Mouse (Mus musculus) right cerebral cortex, adult 18-20 months (tissue): ENCODE measurements around the gene Ccdc154.

Experiments
- DNase-seq: peaks from one replicate; pipeline ENCODE4 v3.0.0; 2022; ENCODE audit warnings: mixed read lengths

Gene Ccdc154

DNA sequence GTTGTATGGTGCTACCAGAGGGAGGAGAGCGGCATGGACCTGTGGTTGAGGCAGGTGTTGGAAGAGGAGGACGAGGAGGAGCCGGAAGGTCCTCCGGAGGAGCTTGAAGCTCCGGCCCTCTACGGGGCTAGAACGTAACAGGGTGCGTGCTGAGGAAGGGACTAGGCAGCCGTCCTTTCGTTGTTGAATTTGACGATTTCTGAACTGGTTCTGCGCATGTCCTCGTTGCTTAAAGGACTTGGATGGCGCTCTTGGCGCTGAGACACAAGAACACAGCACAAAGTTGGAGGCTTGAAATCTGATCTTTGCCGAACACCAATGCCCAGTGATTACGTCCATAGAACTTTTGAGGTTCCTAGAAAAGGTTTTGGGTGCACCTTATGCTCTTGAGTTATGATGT, 22.7 kb downstream of the Ccdc154 start:
- DNase-seq: no peak

DNA sequence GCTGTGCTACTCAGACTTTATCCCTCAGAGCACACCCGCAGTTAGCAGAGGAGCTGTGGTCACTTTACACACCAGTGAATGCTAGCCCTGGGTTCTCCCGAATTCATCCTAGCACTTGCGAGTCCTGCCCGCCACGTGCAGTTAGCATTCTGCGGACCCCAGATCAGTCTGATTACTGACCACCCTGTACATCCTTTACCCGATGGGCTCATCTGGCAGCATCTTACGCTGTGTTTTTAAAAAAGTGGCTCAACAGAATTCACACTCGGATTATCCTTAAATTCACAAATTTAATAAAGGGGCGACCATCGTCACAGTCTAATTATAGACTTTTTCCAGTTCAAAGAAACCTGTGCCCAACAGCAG, 25.5 kb downstream of the Ccdc154 start:
- DNase-seq: no peak

DNA sequence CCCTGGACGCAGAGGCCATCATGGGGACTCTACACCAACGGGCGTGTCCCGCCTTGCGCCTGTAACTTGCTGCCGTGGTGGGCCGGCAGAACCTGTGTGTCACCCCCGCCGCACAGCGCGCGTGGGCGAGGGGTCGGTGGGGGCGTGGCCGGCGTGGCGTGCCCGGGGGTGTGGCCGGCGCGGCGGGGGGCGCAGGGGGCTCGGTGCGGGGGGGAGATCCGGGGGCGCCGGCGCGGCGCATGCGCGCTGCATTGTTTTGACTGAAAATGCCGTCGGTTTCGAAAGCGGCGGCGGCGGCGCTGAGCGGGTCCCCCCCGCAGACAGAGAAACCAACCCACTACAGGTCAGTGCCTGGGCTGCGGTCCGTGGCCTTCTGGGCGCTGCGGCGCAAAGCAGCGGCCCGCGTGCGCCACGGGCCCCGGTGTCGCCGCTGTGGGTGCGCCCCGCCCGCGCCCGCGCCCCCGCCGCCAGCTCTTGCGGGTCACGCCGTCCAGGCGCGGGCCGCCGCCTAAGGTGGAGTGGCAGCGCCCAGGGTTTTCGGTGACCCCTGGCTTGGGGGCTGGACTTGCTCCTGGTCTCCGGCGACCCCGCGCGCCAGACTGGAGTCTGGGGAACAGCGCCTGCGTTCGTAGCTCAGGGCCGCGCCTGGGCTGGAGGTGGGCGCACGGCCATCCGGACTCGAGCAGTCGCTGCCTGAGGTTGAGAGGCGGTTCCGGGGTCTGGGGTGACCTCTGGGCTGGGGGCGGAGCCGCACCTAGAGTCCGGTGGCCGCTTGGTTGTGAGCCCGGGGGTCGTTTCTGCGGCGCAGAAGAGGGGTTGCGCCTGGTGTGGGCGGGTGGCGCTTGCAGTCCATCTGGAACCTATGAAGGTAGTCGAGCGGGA, 26.1 kb downstream of the Ccdc154 start, which contains the start of gene Unkl:
TSS of gene Unkl (plus strand) at position 248 of the 882 bp plus-strand sequence.
- DNase-seq: peak; percentile 67

DNA sequence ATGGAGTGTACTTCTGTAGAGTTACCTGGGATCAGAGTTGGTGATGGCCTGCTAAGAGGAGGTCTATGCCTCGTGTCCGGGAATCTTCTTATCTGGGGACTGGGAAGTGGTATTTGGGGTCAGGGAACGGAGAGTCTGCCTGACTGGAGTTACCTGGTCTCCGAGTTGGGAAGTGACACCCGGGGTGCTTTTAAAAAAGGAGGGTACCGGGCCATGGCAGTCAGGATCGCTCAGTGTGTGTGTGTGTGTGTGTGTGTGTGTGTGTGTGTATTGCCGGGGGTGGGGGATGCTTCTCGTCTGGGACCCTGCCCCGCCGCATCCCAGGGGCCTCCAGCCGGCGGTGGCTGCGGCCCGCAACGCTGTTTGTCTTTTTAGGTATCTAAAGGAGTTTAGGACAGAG, 26.8 kb downstream of the Ccdc154 start:
- no peak for DNase-seq

DNA sequence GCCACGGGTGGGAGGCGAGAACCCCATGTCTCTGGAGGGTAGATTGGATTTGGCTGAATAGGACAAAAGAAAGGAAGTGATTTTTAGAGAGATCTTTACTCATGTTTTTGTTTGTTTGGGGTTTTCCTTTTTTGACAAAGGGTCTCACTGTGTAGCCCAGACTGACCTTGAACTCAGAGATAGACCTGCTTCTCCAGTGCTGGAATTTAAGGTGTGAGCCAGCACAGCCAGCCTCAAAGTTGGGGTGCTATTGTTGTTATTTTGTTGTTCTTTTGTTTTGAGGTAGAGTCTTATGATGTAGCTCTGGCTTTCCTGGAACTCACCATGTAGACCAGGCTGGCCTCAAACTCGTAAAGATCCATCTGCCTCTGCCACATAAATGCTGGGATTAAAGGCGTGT, 40.1 kb downstream of the Ccdc154 start:
- DNase-seq: no peak

DNA sequence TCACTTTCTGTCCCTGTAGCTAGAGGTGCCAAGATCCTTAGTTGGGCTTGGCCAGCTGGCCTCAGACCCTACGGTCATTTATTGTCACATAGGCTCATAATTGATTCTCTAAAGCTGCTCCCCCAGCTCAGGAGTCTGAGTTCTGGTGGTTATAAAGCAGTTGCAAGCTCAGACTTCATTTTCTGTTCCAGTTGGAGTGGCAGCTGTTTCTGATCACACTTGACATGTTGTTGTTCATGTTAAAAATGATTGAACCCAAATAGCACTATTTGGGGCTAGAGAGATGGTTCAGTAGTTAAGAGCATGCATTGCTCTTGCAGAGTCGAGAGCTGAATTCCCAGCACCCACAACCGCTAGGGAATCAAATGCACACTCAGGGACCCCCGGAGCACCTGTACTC, 47.7 kb downstream of the Ccdc154 start:
- DNase-seq: no peak

DNA sequence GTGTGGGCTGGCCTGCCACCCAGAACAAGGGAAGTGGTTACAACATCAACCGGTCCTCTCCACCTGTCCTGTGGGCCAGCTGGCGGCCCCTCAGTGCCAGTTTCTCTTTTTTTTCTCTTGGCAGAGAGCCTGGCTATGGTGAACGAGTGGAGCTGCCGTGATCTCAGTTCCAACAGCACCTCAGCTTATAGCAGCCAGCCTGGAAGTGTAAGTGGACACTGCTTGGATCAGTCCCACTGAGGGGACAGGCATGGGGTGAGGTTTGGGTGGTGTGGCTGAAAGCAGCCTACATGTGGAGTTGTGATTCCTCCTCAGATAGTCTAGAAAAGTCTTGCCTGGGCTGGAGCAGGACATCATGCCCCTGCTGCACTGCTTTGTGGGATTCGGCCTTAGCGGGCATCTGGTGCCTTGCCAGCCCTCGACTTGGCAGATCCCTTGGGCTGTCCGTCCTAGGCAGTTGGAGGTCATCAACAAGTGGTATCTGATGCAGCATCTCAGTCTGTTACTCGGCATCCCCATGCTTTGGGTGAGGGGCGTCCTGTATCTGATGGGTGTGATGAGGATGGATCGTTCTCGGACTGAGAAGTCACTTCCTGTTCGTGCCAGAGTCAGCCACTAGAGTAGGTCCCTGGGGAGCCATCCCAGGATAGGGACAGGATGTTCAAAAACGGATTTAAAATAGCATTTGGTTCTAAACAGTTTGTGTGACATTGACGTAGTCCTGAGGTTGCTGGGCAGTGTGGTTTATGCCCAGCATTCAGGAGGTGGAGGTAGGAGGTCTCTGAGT, 48.6 kb downstream of the Ccdc154 start:
- DNase-seq: no peak

DNA sequence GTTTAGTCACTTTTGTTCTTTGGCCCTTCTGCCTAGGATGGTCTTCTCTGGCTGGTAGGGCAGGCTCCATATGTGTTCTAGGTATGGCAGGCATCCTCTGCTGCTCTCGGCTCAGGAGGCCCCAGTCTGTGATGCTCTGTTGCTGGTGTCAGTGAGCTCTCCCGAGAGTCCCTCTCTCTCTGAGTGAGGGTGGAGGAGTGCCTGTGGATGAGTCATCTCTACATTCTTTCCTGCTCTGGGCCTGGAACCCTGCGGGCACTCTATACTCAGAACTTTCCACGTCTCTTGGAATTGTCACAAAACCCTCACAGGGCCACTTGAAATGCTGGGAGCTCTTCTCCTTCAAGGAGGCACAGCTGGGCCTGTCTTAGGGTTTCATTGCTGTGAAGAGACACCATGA, 49.4 kb downstream of the Ccdc154 start:
- peak; percentile 42 for DNase-seq

DNA sequence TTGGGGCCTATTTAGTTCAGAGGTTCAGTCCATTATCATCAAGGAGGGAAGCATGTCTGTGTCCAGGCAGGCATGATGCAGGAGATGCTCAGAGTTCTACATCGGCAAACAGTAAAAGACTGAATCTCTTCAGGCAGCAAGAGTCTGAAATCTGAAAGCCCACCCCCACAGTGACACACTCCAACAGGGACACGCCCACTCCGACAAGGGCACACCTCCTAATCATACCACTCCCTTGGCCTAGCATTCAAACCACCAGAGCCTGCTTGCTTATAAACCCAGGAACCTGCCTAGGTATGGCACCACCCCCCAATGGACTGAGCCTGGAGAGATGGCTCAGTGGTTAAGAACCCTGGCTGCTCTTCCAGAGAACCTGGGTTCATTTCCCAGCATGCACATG, 53.2 kb downstream of the Ccdc154 start:
- DNase-seq: no peak

DNA sequence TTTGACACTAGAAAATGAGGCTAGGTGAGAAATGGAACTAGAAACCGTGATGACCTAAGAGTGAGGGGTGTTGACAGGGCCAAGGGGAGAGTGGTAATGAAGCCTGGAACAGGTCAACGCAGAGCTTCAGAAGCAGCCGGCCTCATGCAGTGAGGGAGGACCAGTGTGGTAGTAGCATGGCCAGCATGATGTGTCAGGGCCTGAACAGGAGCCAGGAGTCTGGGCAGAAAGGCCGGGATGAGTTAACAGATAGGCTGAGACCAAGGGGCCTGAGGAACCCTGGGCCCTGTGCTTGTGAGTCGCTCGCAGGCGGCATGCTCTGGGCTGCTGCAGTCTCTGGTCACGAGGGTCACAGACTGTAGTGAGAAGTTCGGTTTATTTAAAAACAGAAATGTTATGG, 56.7 kb downstream of the Ccdc154 start:
- DNase-seq: no peak

DNA sequence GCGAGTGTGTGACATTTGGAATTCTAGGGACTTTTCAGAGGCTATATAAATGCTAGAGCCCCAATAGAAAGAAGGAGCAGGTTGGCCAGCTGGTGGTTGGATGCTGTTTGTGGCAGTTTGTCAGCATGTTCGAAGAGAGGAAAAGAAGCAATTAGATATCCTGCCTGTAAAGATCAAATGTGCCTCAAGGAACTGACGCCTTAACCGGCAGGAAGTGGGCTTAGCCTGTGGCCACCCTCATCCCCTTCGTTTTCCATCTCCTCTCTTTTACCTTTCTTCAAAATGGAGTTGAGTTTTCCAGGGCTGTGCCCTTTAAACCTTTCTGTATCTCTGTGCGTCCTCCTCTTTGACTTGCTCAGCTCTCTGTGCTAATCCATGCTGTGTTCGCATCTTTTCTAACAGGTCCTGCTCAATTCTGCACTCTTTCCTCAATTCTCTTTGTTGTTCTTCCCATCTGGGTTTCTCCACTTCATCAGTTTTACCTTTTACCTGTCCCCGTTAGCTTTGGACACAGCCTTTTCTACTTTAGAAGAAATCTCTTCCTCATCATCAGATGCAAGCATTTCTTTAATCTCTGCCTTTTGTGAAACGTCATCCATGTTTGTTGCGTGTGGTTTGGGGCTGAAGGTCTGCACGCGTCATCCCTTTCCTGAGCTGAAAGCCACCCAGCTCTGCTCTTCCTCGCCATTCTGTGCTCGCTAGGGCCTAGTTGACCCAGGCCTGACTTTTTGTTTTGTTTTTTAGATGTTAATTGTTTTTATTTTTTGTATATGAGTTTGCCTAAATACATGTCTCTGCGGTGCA, 57.4 kb downstream of the Ccdc154 start:
- DNase-seq: no peak

DNA sequence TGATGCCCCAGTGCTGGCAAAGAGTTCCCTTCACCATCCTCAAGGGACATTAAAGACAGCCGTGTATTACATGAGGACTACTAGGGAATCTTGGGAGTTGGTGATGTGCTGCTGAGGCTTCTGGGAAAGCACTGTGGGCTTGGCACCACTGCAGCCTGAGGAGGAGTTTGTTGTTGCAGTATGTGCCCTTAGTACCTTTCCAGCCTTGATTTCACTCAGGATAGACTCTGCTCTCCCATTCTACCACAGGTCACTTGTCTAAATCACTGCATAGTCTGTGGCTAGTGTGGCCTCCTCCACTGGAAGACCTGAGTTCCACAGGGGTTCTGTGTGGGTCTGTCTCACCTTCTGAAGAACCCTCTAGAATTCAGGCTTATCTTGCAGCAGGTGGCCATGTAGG, 58.5 kb downstream of the Ccdc154 start:
- no peak for DNase-seq
